Mouse (Mus musculus) ES-E14 (cell line): Measurements from ENCODE around the gene R3hdm4.

Source experiments
- HCFC1 ChIP-seq: IDR thresholded peaks from 2 replicates; pipeline ENCODE4 v1.6.1; 2012; ENCODE audit warnings: low read length, inconsistent platforms, borderline replicate concordance; ENCODE audit not compliant: insufficient read depth
- MAFK ChIP-seq: IDR thresholded peaks from 2 replicates; pipeline ENCODE4 v1.6.1; 2014; ENCODE audit warnings: mild to moderate bottlenecking, low read depth, low read length, inconsistent platforms; ENCODE audit not compliant: insufficient read depth

DNA sequence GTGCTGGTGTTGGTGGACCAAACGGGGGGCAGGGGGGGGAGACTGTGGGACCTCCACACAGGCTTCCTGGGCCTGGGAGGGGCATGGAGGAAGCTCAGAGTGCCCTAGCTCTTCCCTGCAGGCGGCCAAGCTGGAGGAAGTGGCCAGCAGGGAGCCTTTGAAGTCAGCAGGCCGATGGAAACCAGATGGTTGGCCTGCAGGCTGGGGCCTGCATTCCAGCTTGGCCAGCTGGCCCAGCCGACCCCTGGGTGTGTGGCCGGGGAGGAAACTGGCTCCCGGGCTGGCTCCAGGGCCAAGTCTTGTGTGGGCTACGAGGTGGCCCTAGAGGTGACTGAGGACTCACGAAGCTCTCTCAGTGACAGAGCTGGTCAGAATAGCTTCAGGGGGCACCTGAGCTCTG lies 11.7 kb upstream of the R3hdm4 start:
- no peak for TF ChIP-seq HCFC1
- TF ChIP-seq MAFK = no peak
